In the genomic region with DNA sequence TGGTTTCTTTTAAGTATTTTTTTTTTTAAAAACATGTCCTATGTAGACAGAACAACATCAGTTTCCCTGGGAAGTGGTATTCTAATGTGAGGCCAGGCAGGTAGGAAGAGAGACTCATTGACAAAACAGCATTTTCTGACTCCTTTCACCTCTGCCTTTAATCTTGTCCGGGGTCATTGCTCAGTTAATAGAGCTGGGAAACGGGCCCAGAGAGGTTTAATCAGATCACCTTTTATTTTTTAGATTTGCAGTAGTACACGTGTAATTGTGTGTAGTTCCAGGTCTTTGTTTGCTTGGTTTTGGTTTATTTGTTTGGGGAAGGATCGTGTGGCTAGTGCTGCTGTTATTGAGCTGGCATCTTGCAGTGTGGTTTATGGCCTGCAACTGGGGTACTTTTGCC, we compare ENCODE assay signal across 11 mouse cellular contexts. TPM values are rescaled to one million over a fixed set of nuclear protein-coding genes. Genes with fewer than 3 reads are reported as not detected.
DNase-seq lines count a peak whose midpoint lies in the region; ATAC-seq lines count a peak whose summit lies in the region.
"Had no signal": no experiment of that assay in that cellular context is flagged by ENCODE, and none has a peak within 500 bp of the region (broad histone marks: within the 10 kb centered on the region; RNA-seq: fewer than 3 reads in every experiment).

No protein-coding gene starts in this region.

- WGBS in forebrain, embryonic 14.5 days, result 26% methylated on average over 4 of the region's 4 CpGs
- 32% methylated on average over 4 of the region's 4 CpGs for WGBS in forebrain, embryonic 11.5 days
- 21% methylated on average over 4 of the region's 4 CpGs for WGBS in midbrain, embryonic 13.5 days
- WGBS in midbrain, embryonic 10.5 days, result 19% methylated on average over 4 of the region's 4 CpGs
- 31% methylated on average over 4 of the region's 4 CpGs for WGBS in neural tube, embryonic 13.5 days

- no peak for DNase-seq in forebrain, embryonic 14.5 days (ENCODE audit: low spot score)
- no peak for DNase-seq in forebrain, embryonic 11.5 days (ENCODE audit: low spot score)
- DNase-seq in kidney, adult 9 months, result peak; percentile 44
- no peak for DNase-seq in kidney, adult 8-10 months
- DNase-seq in midbrain, embryonic 10.5 days (ENCODE audit: low spot score), result no peak
- DNase-seq in urinary bladder, postnatal 4 days (ENCODE audit: low spot score in 2 of 2), result no peak
- DNase-seq: cerebellum, adult 11 months; thymus, postnatal 36 days had no signal

- peak overlapping the region; percentile 18; the same call in 1 of the 2 replicates for H3K9ac ChIP-seq in forebrain, embryonic 14.5 days (ENCODE audit: low read length)
- no peak overlapping the region for H3K9ac ChIP-seq in forebrain, embryonic 11.5 days (ENCODE audit: low read length)
- 0 out of 2 replicates have a peak overlapping the region, but pooled peaks have one; percentile 2 for H3K9ac ChIP-seq in midbrain, embryonic 13.5 days (replicated peaks)
- 0 out of 2 replicates have a peak overlapping the region, but pooled peaks have one; percentile 41 for H3K9ac ChIP-seq in neural tube, embryonic 13.5 days
- H3K9ac ChIP-seq: limb, embryonic 15.5 days had no signal

- peaks cover 15% of the 10 kb centered on the region for H3K4me1 ChIP-seq in forebrain, embryonic 14.5 days (ENCODE audit: control insufficient read depth, insufficient read depth, low read length)
- peaks cover 5% of the 10 kb centered on the region; the same call in 1 of the 2 replicates for H3K4me1 ChIP-seq in forebrain, embryonic 11.5 days (replicated peaks; ENCODE audit: control insufficient read depth, insufficient read depth, low read length)
- peaks cover 46% of the 10 kb centered on the region for H3K4me1 ChIP-seq in midbrain, embryonic 13.5 days (replicated peaks)
- H3K4me1 ChIP-seq in midbrain, embryonic 10.5 days, result peaks cover 33% of the 10 kb centered on the region
- H3K4me1 ChIP-seq in neural tube, embryonic 13.5 days (replicated peaks), result peaks cover 57% of the 10 kb centered on the region

- 0 out of 2 replicates have a peak overlapping the region, but pooled peaks have one; percentile 12 for H3K4me2 ChIP-seq in forebrain, embryonic 14.5 days (ENCODE audit: low read length)
- H3K4me2 ChIP-seq in forebrain, embryonic 11.5 days (ENCODE audit: low read depth, low read length, severe bottlenecking), result no peak overlapping the region
- peak overlapping the region; percentile 31 for H3K4me2 ChIP-seq in midbrain, embryonic 13.5 days (replicated peaks)
- peak overlapping the region; percentile 64 for H3K4me2 ChIP-seq in neural tube, embryonic 13.5 days

- H3K27me3 ChIP-seq in forebrain, embryonic 14.5 days (replicated peaks; ENCODE audit: control insufficient read depth, insufficient read depth, low read length), result no peaks in the 10 kb centered on the region
- no peaks in the 10 kb centered on the region for H3K27me3 ChIP-seq in forebrain, embryonic 11.5 days (ENCODE audit: control insufficient read depth, insufficient read depth, low read length)
- H3K27me3 ChIP-seq in midbrain, embryonic 13.5 days, result no peaks in the 10 kb centered on the region
- peaks cover 4% of the 10 kb centered on the region; the same call in 1 of the 2 replicates for H3K27me3 ChIP-seq in midbrain, embryonic 10.5 days (ENCODE audit: low read depth, poor library complexity, severe bottlenecking)
- H3K27me3 ChIP-seq in neural tube, embryonic 13.5 days, result no peaks in the 10 kb centered on the region
- H3K27me3 ChIP-seq: limb, embryonic 15.5 days had no signal

- no peak for ATAC-seq in forebrain, embryonic 14.5 days
- no peak for ATAC-seq in forebrain, embryonic 11.5 days (replicated peaks; ENCODE audit: low FRiP score)
- ATAC-seq in midbrain, embryonic 13.5 days, result no peak
- ATAC-seq in neural tube, embryonic 13.5 days (ENCODE audit: low read depth), result no peak

- no peak overlapping the region for H3K27ac ChIP-seq in forebrain, embryonic 14.5 days (ENCODE audit: low read depth, low read length)
- H3K27ac ChIP-seq in forebrain, embryonic 11.5 days (ENCODE audit: low read depth, low read length), result no peak overlapping the region
- H3K27ac ChIP-seq in midbrain, embryonic 13.5 days, result no peak overlapping the region
- no peak overlapping the region for H3K27ac ChIP-seq in midbrain, embryonic 10.5 days (replicated peaks)
- no peak overlapping the region; the same call in 1 of the 2 replicates for H3K27ac ChIP-seq in neural tube, embryonic 13.5 days (replicated peaks)
- H3K27ac ChIP-seq: limb, embryonic 15.5 days had no signal

- no peaks in the 10 kb centered on the region for H3K9me3 ChIP-seq in forebrain, embryonic 14.5 days (replicated peaks; ENCODE audit: control insufficient read depth, low read length)
- no peaks in the 10 kb centered on the region for H3K9me3 ChIP-seq in forebrain, embryonic 11.5 days (ENCODE audit: control insufficient read depth, low read length)
- H3K9me3 ChIP-seq in midbrain, embryonic 13.5 days, result no peaks in the 10 kb centered on the region
- no peaks in the 10 kb centered on the region for H3K9me3 ChIP-seq in midbrain, embryonic 10.5 days (replicated peaks)
- no peaks in the 10 kb centered on the region for H3K9me3 ChIP-seq in neural tube, embryonic 13.5 days
- H3K9me3 ChIP-seq: limb, embryonic 15.5 days had no signal

- H3K36me3 ChIP-seq in forebrain, embryonic 14.5 days (ENCODE audit: control insufficient read depth, insufficient read depth, low read length), result no peaks in the 10 kb centered on the region
- no peaks in the 10 kb centered on the region for H3K36me3 ChIP-seq in forebrain, embryonic 11.5 days (ENCODE audit: control insufficient read depth, insufficient read depth, low read length)
- no peaks in the 10 kb centered on the region for H3K36me3 ChIP-seq in midbrain, embryonic 13.5 days
- no peaks in the 10 kb centered on the region for H3K36me3 ChIP-seq in midbrain, embryonic 10.5 days
- no peaks in the 10 kb centered on the region for H3K36me3 ChIP-seq in neural tube, embryonic 13.5 days
- H3K36me3 ChIP-seq: limb, embryonic 15.5 days had no signal

- H3K4me3 ChIP-seq in forebrain, embryonic 14.5 days (ENCODE audit: low read depth, low read length), result no peak overlapping the region
- no peak overlapping the region for H3K4me3 ChIP-seq in forebrain, embryonic 11.5 days (ENCODE audit: low read depth, low read length)
- H3K4me3 ChIP-seq in midbrain, embryonic 13.5 days (replicated peaks), result peak overlapping the region; percentile 91; the same call in 1 of the 2 replicates
- H3K4me3 ChIP-seq in midbrain, embryonic 10.5 days, result no peak overlapping the region
- H3K4me3 ChIP-seq in neural tube, embryonic 13.5 days, result 0 out of 2 replicates have a peak overlapping the region, but pooled peaks have one; percentile 1

RNA-seq across cellular contexts. Expression of a gene that starts 1.9 kb away (rescaled TPM):
- 17.7 and 18.7 TPM in 2 replicates for polyA plus RNA-seq in forebrain, embryonic 14.5 days (2014; fragmentation: Nextera tagmentation; extraction: Ambion mirVana)
- 14.2 and 16.1 TPM in 2 replicates for polyA plus RNA-seq in forebrain, embryonic 11.5 days (2014; fragmentation: Nextera tagmentation; extraction: Ambion mirVana)
- 14.6 TPM in 2 replicates for polyA plus RNA-seq in midbrain, embryonic 13.5 days (2015; fragmentation: Nextera tagmentation; extraction: Ambion mirVana)
- 6.1 and 6.6 TPM in 2 replicates for polyA plus RNA-seq in midbrain, embryonic 10.5 days (2016; fragmentation: Nextera tagmentation; extraction: Ambion mirVana)
- 11.8 and 14.5 TPM in 2 replicates for polyA plus RNA-seq in neural tube, embryonic 13.5 days (2015; fragmentation: Nextera tagmentation; extraction: Ambion mirVana)

RNA-seq across cellular contexts. Expression of a gene that starts 33.6 kb away (rescaled TPM):
- polyA plus RNA-seq in forebrain, embryonic 14.5 days (2014; fragmentation: Nextera tagmentation; extraction: Ambion mirVana), result 6.8 and 7.2 TPM in 2 replicates
- polyA plus RNA-seq in forebrain, embryonic 11.5 days (2014; fragmentation: Nextera tagmentation; extraction: Ambion mirVana), result 10.8 and 11.5 TPM in 2 replicates
- 7.8 and 9.4 TPM in 2 replicates for polyA plus RNA-seq in midbrain, embryonic 13.5 days (2015; fragmentation: Nextera tagmentation; extraction: Ambion mirVana)
- 7.5 and 8.2 TPM in 2 replicates for polyA plus RNA-seq in midbrain, embryonic 10.5 days (2016; fragmentation: Nextera tagmentation; extraction: Ambion mirVana)
- 7.5 and 8.1 TPM in 2 replicates for polyA plus RNA-seq in neural tube, embryonic 13.5 days (2015; fragmentation: Nextera tagmentation; extraction: Ambion mirVana)

Comparison
In these comparisons a context has a peak if more than half of its experiments do, and no peak if none do; other contexts are left out.
1. H3K4me3 ChIP-seq: peak in midbrain, embryonic 13.5 days (single experiment) and neural tube, embryonic 13.5 days (single experiment); none in forebrain, embryonic 14.5 days (single experiment), forebrain, embryonic 11.5 days (single experiment) and midbrain, embryonic 10.5 days (single experiment).